32 mouse cellular contexts compared by ENCODE assay signal in the genomic region with DNA sequence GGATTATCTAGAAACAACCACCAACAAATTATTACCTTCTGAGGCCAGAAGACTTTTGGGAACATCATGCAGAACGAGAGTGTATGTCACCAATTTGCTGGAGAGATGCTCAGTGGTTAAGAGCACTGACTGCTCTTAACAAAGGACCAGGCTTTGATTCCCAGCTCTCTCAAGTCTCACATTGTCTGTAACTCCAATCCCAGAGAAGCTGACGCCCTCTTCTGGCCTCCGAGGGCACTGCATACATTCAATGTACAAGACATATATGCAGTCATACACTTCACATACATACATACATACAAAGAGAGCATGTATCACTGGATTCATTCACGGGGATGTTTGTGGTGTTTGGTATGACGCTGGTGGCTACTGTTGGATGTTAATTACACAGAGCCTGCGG. TPM values are rescaled to one million over a fixed set of nuclear protein-coding genes. Genes with fewer than 3 reads are reported as not detected.
DNase-seq lines count a peak whose midpoint lies in the region; ATAC-seq and TF ChIP-seq lines count a peak whose summit lies in the region.
"Had no signal": no experiment of that assay in that cellular context is flagged by ENCODE, and none has a peak within 500 bp of the region (broad histone marks: within the 10 kb centered on the region; RNA-seq: fewer than 3 reads in every experiment).

No protein-coding gene starts in this region.

- no peak overlapping the region for H3K9ac ChIP-seq in kidney, postnatal 0 days (ENCODE audit: low read depth, low read length)
- H3K9ac ChIP-seq in liver, postnatal 0 days (replicated peaks): no peak overlapping the region
- H3K9ac ChIP-seq in ES-Bruce4 (ENCODE audit: low read depth, poor library complexity, severe bottlenecking): no peak overlapping the region
- H3K9ac ChIP-seq: embryonic facial prominence, embryonic 13.5 days; forebrain, embryonic 12.5 days; forebrain, embryonic 15.5 days; heart, embryonic 13.5 days; hindbrain, embryonic 12.5 days; hindbrain, embryonic 15.5 days had no signal

- peak; percentile 17; the same call in 1 of the 2 replicates for TF ChIP-seq CTCF in kidney, postnatal 0 days (IDR thresholded peaks at IDR 0.05; ENCODE audit: low read depth)
- TF ChIP-seq CTCF in liver, postnatal 0 days (IDR thresholded peaks at IDR 0.05; ENCODE audit: low read depth): 0 out of 2 replicates have a peak, but pooled peaks have one; percentile 11
- peak; percentile 22 for TF ChIP-seq CTCF in ES-Bruce4 (IDR thresholded peaks at IDR 0.05; ENCODE audit: low read depth, low read length)

- H3K36me3 ChIP-seq in kidney, postnatal 0 days (ENCODE audit: insufficient read depth, low read length): no peaks in the 10 kb centered on the region
- no peaks in the 10 kb centered on the region for H3K36me3 ChIP-seq in liver, postnatal 0 days (replicated peaks; ENCODE audit: insufficient read depth, low read length)
- H3K36me3 ChIP-seq in ES-Bruce4 (ENCODE audit: control insufficient read depth, insufficient read depth, low read length, poor library complexity, severe bottlenecking): no peaks in the 10 kb centered on the region
- H3K36me3 ChIP-seq: embryonic facial prominence, embryonic 10.5 days; embryonic facial prominence, embryonic 13.5 days; forebrain, embryonic 12.5 days; forebrain, embryonic 15.5 days; G1E; heart, embryonic 10.5 days; hindbrain, embryonic 12.5 days; hindbrain, embryonic 15.5 days had no signal

- TF ChIP-seq EP300 in liver, postnatal 0 days (IDR thresholded peaks at IDR 0.05; ENCODE audit: low read depth): no peak
- no peak for TF ChIP-seq EP300 in ES-Bruce4 (IDR thresholded peaks at IDR 0.05; ENCODE audit: insufficient read depth, low read depth, low read length)

- ATAC-seq in kidney, postnatal 0 days (replicated peaks; ENCODE audit: low FRiP score, low read depth): no peak
- no peak for ATAC-seq in liver, postnatal 0 days
- ATAC-seq: activated CD4-positive, CD25-positive, alpha-beta regulatory T cell, adult 4 months; forebrain, embryonic 15.5 days; inflammation-experienced regulatory T-cells, adult 6 months; Patski had no signal

- 95% methylated on average over 6 of the region's 6 CpGs for WGBS in kidney, postnatal 0 days
- 79% methylated on average over 6 of the region's 6 CpGs for WGBS in liver, postnatal 0 days (ENCODE audit: insufficient replicate concordance)

- H3K27ac ChIP-seq in kidney, postnatal 0 days: no peak overlapping the region
- no peak overlapping the region for H3K27ac ChIP-seq in liver, postnatal 0 days (ENCODE audit: low read depth)
- H3K27ac ChIP-seq in ES-Bruce4 (ENCODE audit: insufficient read depth, low read length): no peak overlapping the region
- H3K27ac ChIP-seq: embryonic facial prominence, embryonic 10.5 days; embryonic facial prominence, embryonic 13.5 days; forebrain, embryonic 12.5 days; forebrain, embryonic 15.5 days; heart, adult 2 months; heart, embryonic 10.5 days; heart, embryonic 13.5 days; hindbrain, embryonic 12.5 days; hindbrain, embryonic 15.5 days had no signal

- DNase-seq in kidney, postnatal 0 days (ENCODE audit: low spot score): no peak
- no peak for DNase-seq in kidney, postnatal 36 days
- DNase-seq in liver, postnatal 0 days: no peak
- no peak for DNase-seq in liver
- DNase-seq in ZHBTc4 (ENCODE audit: low read depth, low spot score): peak; percentile 53
- DNase-seq in spleen, adult 18-20 months: no peak
- DNase-seq: adrenal gland, adult 8-10 months; adrenal gland, postnatal 25 days; B cell, adult 2 months; cerebellum, adult 11-12 months; cerebellum, adult 8-10 months; cerebellum, postnatal 10 days; cerebellum, postnatal 36 days; embryo, embryonic 11 days; gastrocnemius, postnatal 10 days; gastrocnemius, postnatal 36 days; heart, adult 2 months had no signal

- H3K4me2 ChIP-seq in kidney, postnatal 0 days (ENCODE audit: low read length): no peak overlapping the region
- no peak overlapping the region for H3K4me2 ChIP-seq in liver, postnatal 0 days (ENCODE audit: low read depth, low read length)
- H3K4me2 ChIP-seq: embryonic facial prominence, embryonic 13.5 days; forebrain, embryonic 12.5 days; forebrain, embryonic 15.5 days; heart, embryonic 13.5 days; hindbrain, embryonic 12.5 days; hindbrain, embryonic 15.5 days had no signal

- no peaks in the 10 kb centered on the region for H3K27me3 ChIP-seq in kidney, postnatal 0 days (ENCODE audit: insufficient read depth, low read length)
- H3K27me3 ChIP-seq in liver, postnatal 0 days (ENCODE audit: insufficient read depth, low read length): peaks cover 7% of the 10 kb centered on the region
- H3K27me3 ChIP-seq in ES-Bruce4 (ENCODE audit: control insufficient read depth, insufficient read depth, low read length, poor library complexity, severe bottlenecking): no peaks in the 10 kb centered on the region
- H3K27me3 ChIP-seq: CH12.LX; forebrain, embryonic 15.5 days; Patski had no signal

- H3K4me1 ChIP-seq in kidney, postnatal 0 days (replicated peaks; ENCODE audit: insufficient read depth, low read length): peaks cover 26% of the 10 kb centered on the region; the same call in 1 of the 2 replicates
- H3K4me1 ChIP-seq in liver, postnatal 0 days (ENCODE audit: insufficient read depth): peaks cover 5% of the 10 kb centered on the region
- peaks cover 1% of the 10 kb centered on the region for H3K4me1 ChIP-seq in ES-Bruce4 (ENCODE audit: control insufficient read depth, insufficient read depth, low read length)

- no peak overlapping the region for H3K4me3 ChIP-seq in kidney, postnatal 0 days (replicated peaks; ENCODE audit: low read depth, low read length)
- H3K4me3 ChIP-seq in liver, postnatal 0 days (ENCODE audit: low read depth, low read length): no peak overlapping the region
- no peak overlapping the region for H3K4me3 ChIP-seq in ES-Bruce4 (ENCODE audit: low read depth, low read length)
- H3K4me3 ChIP-seq: embryonic facial prominence, embryonic 10.5 days; embryonic facial prominence, embryonic 13.5 days; erythroblast, embryonic 14.5 days; forebrain, embryonic 12.5 days; forebrain, embryonic 15.5 days; heart, adult 2 months; heart, embryonic 10.5 days; heart, embryonic 13.5 days; hindbrain, embryonic 12.5 days; hindbrain, embryonic 15.5 days had no signal

- no peaks in the 10 kb centered on the region for H3K9me3 ChIP-seq in kidney, postnatal 0 days (replicated peaks; ENCODE audit: low read length)
- no peaks in the 10 kb centered on the region for H3K9me3 ChIP-seq in liver, postnatal 0 days (ENCODE audit: low read length)
- no peaks in the 10 kb centered on the region for H3K9me3 ChIP-seq in ES-Bruce4 (replicated peaks; ENCODE audit: control insufficient read depth, insufficient read depth, low read length, poor library complexity, severe bottlenecking)
- H3K9me3 ChIP-seq: embryonic facial prominence, embryonic 10.5 days; embryonic facial prominence, embryonic 13.5 days; forebrain, embryonic 12.5 days; forebrain, embryonic 15.5 days; heart, embryonic 10.5 days; heart, embryonic 13.5 days; hindbrain, embryonic 12.5 days; hindbrain, embryonic 15.5 days had no signal

- TF ChIP-seq POLR2A in ES-Bruce4 (IDR thresholded peaks at IDR 0.05; ENCODE audit: insufficient read depth, low read length): no peak

RNA-seq across cellular contexts. Expression of a gene that starts 3.7 kb away (rescaled TPM):
- 0.92 and 1.4 TPM in 2 replicates for polyA plus RNA-seq in kidney, postnatal 0 days (2015; fragmentation: Nextera tagmentation; extraction: Ambion mirVana)
- polyA plus RNA-seq in liver, postnatal 0 days (2015; fragmentation: Nextera tagmentation; extraction: Ambion mirVana): 0.18 and 0.27 TPM in 2 replicates
- polyA plus RNA-seq in ES-Bruce4 (2011; ENCODE audit: insufficient read depth, insufficient read length, low read depth, missing spikeins): 0.81 and 1.5 TPM in 2 replicates
- polyA plus RNA-seq: activated CD4-positive, CD25-positive, alpha-beta regulatory T cell, adult 4 months; erythroblast, embryonic 14.5 days; G1E; heart, adult 2 months had no signal
